Mouse (Mus musculus) bone marrow, adult 2 months (tissue): ENCODE data around the gene Sult1a1.

Experiments used
- CTCF ChIP-seq: fragments of 200-500 bp; IDR thresholded peaks from 2 replicates; pipeline ENCODE4 v1.5.1; 2011; ENCODE audit warnings: low read length, control low read depth; ENCODE audit not compliant: control insufficient read depth, insufficient read depth
- POLR2A ChIP-seq: fragments of 200-500 bp; IDR thresholded peaks from 2 replicates; pipeline ENCODE4 v1.6.1; 2011; ENCODE audit warnings: low read depth, mild to moderate bottlenecking, control low read depth, low read length, borderline replicate concordance; ENCODE audit not compliant: control insufficient read depth

- TF ChIP-seq POLR2A: no peak
- TF ChIP-seq CTCF: no peak
Measured at GRCm38 (mm10) chr7:126665269-126665668, 11.0 kb downstream of the Sult1a1 start.
